Mouse (Mus musculus): ENCODE measurements around the gene Hoxd4. TPM values are rescaled to one million over a fixed set of nuclear protein-coding genes. Genes with fewer than 3 reads are reported as not detected.

The Hoxd4 gene
- polyA plus RNA-seq, 1 experiment from 2014 or later: 4.4 TPM

- Histone ChIP-seq H3K27me3 (ENCODE audit: insufficient read depth, low read length) (no peaks in the 10 kb centered on the region; the same call in 1 of the 2 replicates), H3K4me2 (ENCODE audit: low read length) (peak overlapping the region; percentile 40), H3K36me3 (ENCODE audit: insufficient read depth, low read length) (no peaks in the 10 kb centered on the region), H3K4me1 (replicated peaks; ENCODE audit: insufficient read depth, low read length) (peaks cover 17% of the 10 kb centered on the region; the same call in 1 of the 2 replicates), H3K9ac (ENCODE audit: low read depth, low read length) (peak overlapping the region; percentile 48), H3K4me3 (replicated peaks; ENCODE audit: low read depth, low read length) (peak overlapping the region; percentile 18), H3K27ac (peak overlapping the region; percentile 43), H3K9me3 (replicated peaks; ENCODE audit: low read length) (no peaks in the 10 kb centered on the region)
- WGBS: 20% methylated on average over 57 of the region's 58 CpGs
- DNase-seq (ENCODE audit: low spot score) (no peak), ATAC-seq (replicated peaks; ENCODE audit: low FRiP score, low read depth) (no peak)
- no peak for TF ChIP-seq CTCF (IDR thresholded peaks at IDR 0.05; ENCODE audit: low read depth)
These were observed 34.7 kb downstream of the Hoxd4 start for GRCm38 (mm10) chr2:74746298-74746921.

DNA sequence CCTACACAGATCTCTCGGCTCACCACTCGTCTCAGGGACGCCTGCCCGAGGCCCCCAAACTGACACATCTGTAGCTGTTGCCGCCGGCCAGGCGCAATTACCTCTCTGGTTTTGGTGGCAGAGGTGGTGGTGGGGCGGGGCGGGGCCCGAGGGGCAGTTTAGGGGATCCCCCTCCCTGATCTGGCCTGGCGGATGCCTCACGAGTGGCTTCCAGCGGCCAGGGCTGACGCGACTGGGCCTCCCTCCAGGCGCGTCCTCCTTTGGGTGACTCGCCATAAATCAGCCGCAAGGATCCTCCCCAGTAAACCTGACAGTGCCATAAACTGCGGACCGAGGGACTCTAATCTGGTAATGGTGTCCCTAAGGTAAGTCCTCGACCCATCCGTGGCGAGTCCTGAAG is 35.3 kb downstream of the Hoxd4 start:
- Histone ChIP-seq H3K4me2 (ENCODE audit: low read length) (peak overlapping the region; percentile 40), H3K4me3 (replicated peaks; ENCODE audit: low read depth, low read length) (peak overlapping the region; percentile 18; the same call in 1 of the 2 replicates), H3K27me3 (ENCODE audit: insufficient read depth, low read length) (no peaks in the 10 kb centered on the region; the same call in 1 of the 2 replicates), H3K36me3 (ENCODE audit: insufficient read depth, low read length) (no peaks in the 10 kb centered on the region), H3K9ac (ENCODE audit: low read depth, low read length) (peak overlapping the region; percentile 48), H3K27ac (peak overlapping the region; percentile 43), H3K4me1 (replicated peaks; ENCODE audit: insufficient read depth, low read length) (peaks cover 17% of the 10 kb centered on the region; the same call in 1 of the 2 replicates), H3K9me3 (replicated peaks; ENCODE audit: low read length) (no peaks in the 10 kb centered on the region)
- WGBS: 29% methylated on average over 24 of the region's 24 CpGs
- TF ChIP-seq CTCF (IDR thresholded peaks at IDR 0.05; ENCODE audit: low read depth): no peak
- no peak for DNase-seq (ENCODE audit: low spot score)
- ATAC-seq (replicated peaks; ENCODE audit: low FRiP score, low read depth): 0 out of 2 replicates have a peak, but pooled peaks have one; percentile 9

- TF ChIP-seq CTCF (IDR thresholded peaks at IDR 0.05; ENCODE audit: low read depth): no peak
- DNase-seq (ENCODE audit: low spot score): no peak
- Histone ChIP-seq H3K36me3 (ENCODE audit: insufficient read depth, low read length) (no peaks in the 10 kb centered on the region), H3K9me3 (replicated peaks; ENCODE audit: low read length) (no peaks in the 10 kb centered on the region), H3K27ac (no peak overlapping the region), H3K4me2 (ENCODE audit: low read length) (0 out of 2 replicates have a peak overlapping the region, but pooled peaks have one; percentile 40), H3K27me3 (ENCODE audit: insufficient read depth, low read length) (no peaks in the 10 kb centered on the region; the same call in 1 of the 2 replicates), H3K4me3 (replicated peaks; ENCODE audit: low read depth, low read length) (peak overlapping the region; percentile 12; the same call in 1 of the 2 replicates), H3K4me1 (replicated peaks; ENCODE audit: insufficient read depth, low read length) (peaks cover 17% of the 10 kb centered on the region; the same call in 1 of the 2 replicates), H3K9ac (ENCODE audit: low read depth, low read length) (0 out of 2 replicates have a peak overlapping the region, but pooled peaks have one; percentile 24)
- 72% methylated on average over 11 of the region's 11 CpGs for WGBS
- ATAC-seq (replicated peaks; ENCODE audit: low FRiP score, low read depth): no peak
These were observed 36.0 kb downstream of the Hoxd4 start for GRCm38 (mm10) chr2:74747661-74748141.

GRCm38 (mm10) chr2:74748436-74748995 is 36.8 kb downstream of the Hoxd4 start:
- ATAC-seq (replicated peaks; ENCODE audit: low FRiP score, low read depth) (no peak), DNase-seq (ENCODE audit: low spot score) (no peak)
- H3K36me3 ChIP-seq (ENCODE audit: insufficient read depth, low read length): no peaks in the 10 kb centered on the region
- H3K4me2 ChIP-seq (ENCODE audit: low read length): peak overlapping the region; percentile 40; the same call in 1 of the 2 replicates
- WGBS: 49% methylated on average over 9 of the region's 9 CpGs
- TF ChIP-seq CTCF (IDR thresholded peaks at IDR 0.05; ENCODE audit: low read depth): no peak
- H3K27ac ChIP-seq: peak overlapping the region; percentile 51; the same call in 1 of the 2 replicates
- H3K27me3 ChIP-seq (ENCODE audit: insufficient read depth, low read length): no peaks in the 10 kb centered on the region; the same call in 1 of the 2 replicates
- H3K9ac ChIP-seq (ENCODE audit: low read depth, low read length): 0 out of 2 replicates have a peak overlapping the region, but pooled peaks have one; percentile 24
- H3K9me3 ChIP-seq (replicated peaks; ENCODE audit: low read length): no peaks in the 10 kb centered on the region
- peaks cover 17% of the 10 kb centered on the region; the same call in 1 of the 2 replicates for H3K4me1 ChIP-seq (replicated peaks; ENCODE audit: insufficient read depth, low read length)
- no peak overlapping the region for H3K4me3 ChIP-seq (replicated peaks; ENCODE audit: low read depth, low read length)

- H3K4me1 ChIP-seq (replicated peaks; ENCODE audit: insufficient read depth, low read length): peaks cover 17% of the 10 kb centered on the region; the same call in 1 of the 2 replicates
- 1% methylated on average over 47 of the region's 47 CpGs for whole genome bisulfite sequencing
- peak; percentile 83 for ATAC-seq (replicated peaks; ENCODE audit: low FRiP score, low read depth)
- H3K4me3 ChIP-seq (replicated peaks; ENCODE audit: low read depth, low read length): peak overlapping the region; percentile 35
- peak; percentile 91 for DNase-seq (ENCODE audit: low spot score)
- H3K9me3 ChIP-seq (replicated peaks; ENCODE audit: low read length): no peaks in the 10 kb centered on the region
- H3K27ac ChIP-seq: peak overlapping the region; percentile 51
- no peak for TF ChIP-seq CTCF (IDR thresholded peaks at IDR 0.05; ENCODE audit: low read depth)
- no peaks in the 10 kb centered on the region; the same call in 1 of the 2 replicates for H3K27me3 ChIP-seq (ENCODE audit: insufficient read depth, low read length)
- peak overlapping the region; percentile 76 for H3K4me2 ChIP-seq (ENCODE audit: low read length)
- no peaks in the 10 kb centered on the region for H3K36me3 ChIP-seq (ENCODE audit: insufficient read depth, low read length)
- H3K9ac ChIP-seq (ENCODE audit: low read depth, low read length): peak overlapping the region; percentile 51
These were observed 37.8 kb downstream of the Hoxd4 start for GRCm38 (mm10) chr2:74749337-74750121.
